Mouse (Mus musculus) central nervous system, embryonic 14 days (tissue): ENCODE data around the gene Lpin1. TPM values are rescaled to one million over a fixed set of nuclear protein-coding genes. Genes with fewer than 3 reads are reported as not detected.

Experiments used
- polyA plus RNA-seq: library from polyadenylated mRNA; depleted of rRNA; stranded (reverse); fragments of >200 nt; gene quantifications from 2 replicates; pipeline ENCODE4 v1.2.3, GENCODE M21; 2012; rRNA removed

Lpin1 gene
- 19.4 and 19.9 TPM in 2 replicates for polyA plus RNA-seq

GRCm38 (mm10) chr12:16610936-16611335, at the start of gene Lpin1:
Gene Lpin1, minus strand, starts transcription at chr12:16610966.

GRCm38 (mm10) chr12:16653332-16654093, 42.7 kb upstream of the Lpin1 start, which contains the start of gene Ntsr2:
Gene Ntsr2, plus strand, starts transcription at chr12:16653382.

Other genes starting within 250 kb of the Lpin1 start
- gene Ntsr2, start 42.4 kb upstream of the Lpin1 start, polyA plus RNA-seq = 1.5 and 2.2 TPM in 2 replicates
- gene Greb1, start 189.9 kb upstream of the Lpin1 start, polyA plus RNA-seq = 2.2 and 4.4 TPM in 2 replicates
- 43.7 and 45.5 TPM in 2 replicates for gene E2f6, start 200.0 kb upstream of the Lpin1 start, polyA plus RNA-seq